Mouse (Mus musculus) olfactory bulb, adult 2 months (tissue): ENCODE results near the gene Bcl9. TPM values are rescaled to one million over a fixed set of nuclear protein-coding genes. Genes with fewer than 3 reads are reported as not detected.

Experiments
- H3K27ac ChIP-seq: fragments of 200-500 bp; 2 replicates; pipeline ENCODE4 v1.5.1; 2012; ENCODE audit warnings: low read depth, low read length; ENCODE audit not compliant: insufficient read depth
- H3K4me1 ChIP-seq: fragments of 200-500 bp; 2 replicates; pipeline ENCODE4 v1.6.1; 2012; ENCODE audit warnings: low read length; ENCODE audit not compliant: control insufficient read depth, insufficient read depth
- H3K4me3 ChIP-seq: fragments of 200-500 bp; 2 replicates; pipeline ENCODE4 v1.5.1; 2012; ENCODE audit warnings: mild to moderate bottlenecking, low read depth, low read length, moderate library complexity; ENCODE audit not compliant: insufficient read depth
- CTCF ChIP-seq: fragments of 200-500 bp; IDR thresholded peaks from 2 replicates; pipeline ENCODE4 v1.5.1; 2012; ENCODE audit warnings: low read depth, mild to moderate bottlenecking, low read length, moderate library complexity; ENCODE audit not compliant: insufficient read depth
- POLR2A ChIP-seq: fragments of 200-500 bp; IDR thresholded peaks from 2 replicates; pipeline ENCODE4 v1.6.1; 2012; ENCODE audit warnings: mild to moderate bottlenecking, low read depth, low read length, moderate library complexity; ENCODE audit not compliant: insufficient read depth
- WGBS: fragments of 180-500 bp; shearing (Covaris S2); methylation state at CpG from one replicate; pipeline ENCODE4 v1.1.7; 2018; 5-methylcytosine and 5-hydroxymethylcytosine counted together
- polyA plus RNA-seq: library from polyadenylated mRNA; stranded (reverse); fragments of >200 nt; gene quantifications from 2 replicates; pipeline ENCODE4 v1.2.4, GENCODE M21; 2012; ENCODE audit warnings: low replicate concordance; ENCODE audit not compliant: missing spikeins, insufficient read depth, insufficient read length

Gene Bcl9
- polyA plus RNA-seq, 1 experiment: not detected

DNA sequence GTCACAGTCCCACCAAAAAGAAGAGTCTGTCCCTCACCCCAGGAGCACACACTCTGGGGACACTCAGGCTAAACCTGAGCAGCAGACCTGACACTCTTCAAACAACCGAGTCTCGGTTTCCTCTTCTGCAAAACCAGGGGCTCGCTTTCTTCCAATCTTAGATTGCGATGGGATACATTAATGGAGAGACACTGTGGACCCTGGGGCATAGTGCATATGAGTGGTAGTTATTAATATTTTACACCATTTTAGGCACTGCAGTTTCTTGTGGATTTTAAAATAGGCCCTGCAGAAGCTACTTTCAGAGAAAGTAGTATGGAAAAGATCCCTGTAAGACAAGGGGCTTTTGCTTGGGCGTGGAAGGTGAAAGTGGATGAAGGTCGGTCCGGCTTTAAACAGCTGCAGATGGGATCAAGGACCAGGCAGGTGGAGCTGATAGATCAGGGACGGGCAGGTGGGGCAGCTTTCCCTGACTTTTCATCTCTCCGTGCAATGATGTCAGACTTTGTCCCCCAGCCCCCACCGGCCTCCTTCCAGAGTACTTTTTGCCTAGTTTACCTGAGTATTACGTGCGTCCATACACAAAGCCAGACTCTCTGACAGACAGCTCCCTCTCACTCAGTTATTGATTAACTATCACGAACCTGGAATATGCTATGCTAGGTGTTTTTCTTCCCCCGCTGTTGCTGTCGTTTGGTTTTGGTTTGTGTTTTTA is 23.0 kb downstream of the Bcl9 start:
- H3K27ac ChIP-seq: no peak overlapping the region
- H3K4me1 ChIP-seq: no peaks in the 10 kb centered on the region
- TF ChIP-seq POLR2A (no peak), CTCF (no peak)
- H3K4me3 ChIP-seq: no peak overlapping the region
- WGBS: 97% methylated on average over 15 of the region's 15 CpGs

DNA sequence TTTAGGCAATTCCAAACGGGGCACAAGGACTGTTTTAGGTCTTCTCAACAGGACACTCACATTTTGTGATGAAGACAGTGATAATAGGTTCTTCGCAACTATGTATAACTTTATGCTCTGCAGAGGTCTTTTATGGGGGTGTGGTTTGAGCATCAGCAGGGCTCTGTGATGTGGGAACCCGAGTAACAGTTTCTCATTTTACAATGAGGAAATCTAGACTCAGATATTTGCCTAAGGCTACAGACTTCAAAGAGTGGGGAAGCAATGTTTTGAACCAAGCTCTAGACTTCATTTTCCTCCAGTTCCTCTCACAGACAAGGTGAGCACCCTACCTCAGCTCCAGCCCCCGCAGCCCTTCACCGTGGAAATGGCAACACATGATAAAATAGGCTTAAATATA is 23.8 kb downstream of the Bcl9 start:
- WGBS: 93% methylated on average over 5 of the region's 5 CpGs
- no peak overlapping the region for H3K27ac ChIP-seq
- H3K4me1 ChIP-seq: no peaks in the 10 kb centered on the region
- H3K4me3 ChIP-seq: no peak overlapping the region
- no peak for TF ChIP-seq POLR2A

DNA sequence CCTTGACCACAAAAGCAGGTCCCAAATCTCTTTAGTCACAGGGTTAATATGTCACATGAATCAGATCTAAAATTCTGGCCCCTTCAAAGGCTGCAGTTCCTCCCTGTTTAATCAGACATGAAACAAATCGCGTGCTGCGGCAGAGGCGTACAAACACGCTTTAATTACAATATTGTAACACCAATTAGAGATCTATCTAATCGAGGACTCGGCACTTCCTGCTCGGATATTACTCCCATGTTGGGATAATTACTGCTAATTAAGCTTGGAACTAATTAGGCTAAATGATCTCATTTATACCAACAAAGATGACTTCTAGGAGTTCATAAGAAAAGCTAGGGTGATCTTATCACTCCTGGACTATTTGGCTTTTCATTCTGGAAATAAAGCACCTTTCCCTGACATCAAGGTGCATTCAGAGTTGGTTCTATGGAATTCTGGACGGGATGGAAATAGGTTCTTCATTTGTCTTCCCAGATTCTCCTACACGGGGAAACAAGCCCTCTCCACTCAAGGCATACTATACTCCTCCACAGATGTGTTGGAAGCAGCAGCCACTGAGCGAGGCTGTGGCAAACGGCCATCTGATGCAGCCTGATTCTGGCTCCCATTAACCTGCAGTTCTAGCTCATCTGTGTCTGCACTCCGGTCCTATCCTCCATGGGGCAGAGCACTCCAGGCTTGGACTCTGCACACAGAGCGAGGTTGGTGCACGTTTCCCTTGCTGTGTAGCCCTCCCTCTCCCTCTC is 31.9 kb downstream of the Bcl9 start:
- H3K4me3 ChIP-seq: no peak overlapping the region
- H3K27ac ChIP-seq: no peak overlapping the region
- peaks cover 6% of the 10 kb centered on the region for H3K4me1 ChIP-seq
- no peak for TF ChIP-seq POLR2A
- TF ChIP-seq CTCF: no peak
- WGBS: 31% methylated on average over 15 of the region's 15 CpGs

DNA sequence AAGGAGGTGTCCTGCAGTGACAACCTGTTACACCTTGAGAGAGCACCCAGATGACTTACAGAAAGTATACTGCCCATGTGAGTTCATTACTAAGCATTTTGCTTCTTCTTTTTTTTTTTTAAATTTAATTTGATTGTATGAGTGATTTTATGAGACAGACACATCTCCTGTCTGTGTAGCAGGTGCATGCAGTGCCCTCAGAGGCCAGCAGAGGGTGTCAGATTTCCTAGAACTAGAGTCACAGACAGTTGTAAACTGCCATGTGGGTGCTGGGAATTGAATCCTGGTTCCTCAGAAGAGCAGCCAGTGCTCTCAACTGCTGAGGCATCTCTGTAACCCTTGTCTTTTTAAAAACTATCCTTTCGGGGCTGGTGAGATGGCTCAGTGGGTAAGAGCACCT is 35.5 kb downstream of the Bcl9 start:
- WGBS: 100% methylated on average over 1 of the region's 1 CpGs
- H3K4me1 ChIP-seq: peaks cover 6% of the 10 kb centered on the region
- TF ChIP-seq POLR2A (no peak), CTCF (no peak)
- no peak overlapping the region for H3K27ac ChIP-seq
- H3K4me3 ChIP-seq: no peak overlapping the region

DNA sequence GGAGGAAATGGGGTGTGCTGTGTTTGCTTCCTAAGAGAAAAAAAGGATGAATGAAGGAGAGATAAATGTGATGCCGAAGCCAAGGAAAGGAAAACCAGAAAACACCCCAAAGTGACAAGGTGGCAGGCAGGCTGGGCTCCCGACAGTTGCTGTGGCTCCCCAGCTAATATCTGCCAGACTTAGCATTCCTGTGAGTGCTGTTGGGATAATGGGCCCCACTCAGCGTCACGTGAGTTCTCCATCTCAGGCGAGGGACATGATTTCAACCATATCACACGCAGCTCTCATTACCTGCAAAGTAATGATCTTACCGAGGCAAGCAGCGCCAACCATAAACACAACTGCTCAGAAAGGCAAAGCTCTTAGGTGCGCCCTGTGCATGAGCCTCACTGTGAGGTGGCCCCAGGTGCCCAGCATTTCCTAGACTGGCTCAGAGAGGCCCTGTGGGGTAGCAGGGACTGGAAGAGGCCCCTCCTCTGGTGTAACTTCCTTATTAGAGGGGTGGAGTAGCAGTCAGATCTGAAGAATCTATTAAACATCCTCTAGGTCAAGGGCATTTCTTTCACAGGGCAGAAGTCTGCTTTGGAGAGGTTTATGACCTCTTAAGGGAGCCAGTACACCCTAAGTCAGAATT is 41.9 kb downstream of the Bcl9 start:
- TF ChIP-seq POLR2A: no peak
- no peak for TF ChIP-seq CTCF
- WGBS: 83% methylated on average over 9 of the region's 9 CpGs
- no peak overlapping the region for H3K27ac ChIP-seq
- no peaks in the 10 kb centered on the region for H3K4me1 ChIP-seq
- no peak overlapping the region for H3K4me3 ChIP-seq

DNA sequence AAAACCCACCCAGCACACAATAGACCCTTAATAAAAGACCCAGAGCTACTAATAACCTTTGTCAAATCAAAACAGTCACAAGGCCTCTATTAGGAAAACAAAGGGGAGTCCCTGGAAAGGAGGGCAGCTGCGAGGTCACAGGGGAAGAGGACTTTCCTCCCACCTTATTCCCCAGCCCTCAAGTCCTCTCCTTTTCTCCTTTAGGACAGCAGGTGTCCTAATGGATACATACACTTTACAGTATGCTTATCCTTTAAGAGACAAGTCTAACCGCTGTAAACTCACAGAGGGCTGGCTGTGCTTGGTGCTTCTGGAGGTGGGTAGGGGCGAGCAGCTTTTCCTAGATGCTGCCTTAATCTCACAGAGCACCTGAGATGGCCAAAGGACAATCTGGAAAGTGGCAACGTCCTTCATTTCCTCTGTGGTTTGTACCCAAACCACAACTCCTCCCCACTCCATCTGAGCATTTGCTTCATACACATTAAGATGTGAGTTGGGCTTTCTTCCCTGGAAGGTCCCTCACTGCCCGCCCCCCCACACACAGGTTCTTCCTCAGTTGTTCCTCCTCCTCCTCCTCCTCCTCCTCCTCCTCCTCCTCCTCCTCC is 42.8 kb downstream of the Bcl9 start:
- TF ChIP-seq CTCF: no peak
- no peak for TF ChIP-seq POLR2A
- 59% methylated on average over 5 of the region's 5 CpGs for WGBS
- Histone ChIP-seq H3K27ac (no peak overlapping the region), H3K4me3 (no peak overlapping the region), H3K4me1 (no peaks in the 10 kb centered on the region)

DNA sequence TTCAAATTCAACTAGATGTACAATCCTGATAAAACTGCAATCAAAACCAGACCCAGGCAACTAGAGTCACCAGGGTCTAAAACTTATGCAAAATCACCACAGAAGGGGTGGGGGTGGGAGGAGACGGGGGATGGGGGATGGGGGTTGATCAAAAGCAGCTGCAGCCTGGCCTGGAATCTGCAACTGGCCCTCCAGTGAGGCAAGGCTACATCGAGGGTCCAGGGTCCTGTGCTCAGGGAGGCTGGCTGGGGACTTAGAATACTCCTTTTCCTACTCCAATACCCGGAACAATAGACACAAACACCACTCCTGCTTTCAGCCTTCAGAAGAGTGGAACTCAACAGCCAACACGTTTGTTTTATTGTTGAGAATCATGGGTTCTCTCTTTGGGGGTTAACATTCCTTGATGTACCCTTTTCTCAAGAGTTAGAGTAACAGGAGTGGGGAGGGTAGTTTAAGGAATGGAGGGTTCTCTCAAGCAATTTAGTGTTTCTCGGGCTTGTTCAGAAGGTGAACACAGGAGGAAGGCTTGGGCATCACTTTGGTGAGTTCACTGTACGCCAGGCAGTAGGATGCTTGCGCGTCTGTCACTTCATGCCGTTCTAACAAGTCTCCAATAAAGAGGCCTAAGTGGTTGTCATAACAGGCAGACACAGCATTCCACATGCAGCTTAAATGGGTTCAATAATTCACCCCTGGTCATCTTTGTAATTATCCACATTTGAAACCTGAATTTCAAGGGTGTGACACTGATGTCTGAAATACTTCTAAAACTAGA is 43.7 kb downstream of the Bcl9 start:
- H3K27ac ChIP-seq: no peak overlapping the region
- TF ChIP-seq CTCF (no peak), POLR2A (no peak)
- H3K4me1 ChIP-seq: no peaks in the 10 kb centered on the region
- H3K4me3 ChIP-seq: no peak overlapping the region
- 79% methylated on average over 9 of the region's 9 CpGs for WGBS

DNA sequence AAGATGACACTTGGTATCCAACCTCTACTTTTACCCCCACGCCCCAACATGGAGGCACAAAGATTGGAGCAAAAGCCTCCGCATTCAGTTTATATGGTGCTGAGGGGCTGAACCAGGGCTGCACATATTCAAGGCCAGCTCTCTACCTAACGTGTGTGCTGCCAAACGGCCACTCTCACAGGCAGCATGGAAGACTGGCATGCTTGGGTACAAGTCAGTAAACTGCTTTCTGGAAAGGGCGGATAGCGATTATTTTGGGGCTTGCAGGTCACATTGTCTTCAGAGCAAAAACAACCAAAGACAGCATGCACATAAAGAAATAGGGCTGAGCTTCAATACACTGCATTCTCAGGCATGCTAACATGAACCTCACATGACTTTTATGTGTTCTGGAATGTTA is 44.8 kb downstream of the Bcl9 start:
- Histone ChIP-seq H3K4me3 (no peak overlapping the region), H3K27ac (no peak overlapping the region), H3K4me1 (no peaks in the 10 kb centered on the region)
- 94% methylated on average over 6 of the region's 6 CpGs for WGBS
- TF ChIP-seq CTCF: no peak
- no peak for TF ChIP-seq POLR2A

DNA sequence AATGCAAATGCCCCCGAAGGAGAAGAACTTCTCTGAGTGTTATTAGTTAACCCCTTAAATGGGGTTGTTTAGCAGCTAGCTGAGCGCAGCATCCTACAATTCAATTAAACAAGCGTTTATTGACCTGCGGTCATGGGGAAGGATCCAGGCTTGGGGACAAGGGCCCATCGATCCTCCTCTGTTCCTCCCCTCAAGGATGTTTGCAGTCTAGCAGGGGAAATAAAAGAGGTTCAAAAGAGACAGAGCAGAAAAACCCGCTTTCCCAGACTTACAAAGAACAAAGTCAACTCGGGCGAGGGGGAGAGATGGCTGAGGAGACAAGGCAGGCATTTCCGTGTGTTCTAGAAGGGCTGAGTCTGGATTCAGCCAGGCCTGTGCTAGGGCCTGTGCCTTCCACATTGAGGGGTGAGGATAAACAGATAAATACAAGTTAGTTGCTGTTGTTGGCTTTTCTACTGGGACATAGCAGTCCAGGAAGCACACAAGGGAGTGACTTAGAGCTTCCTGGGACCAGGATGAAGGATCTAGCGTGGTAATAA is 55.0 kb downstream of the Bcl9 start:
- Histone ChIP-seq H3K4me3 (no peak overlapping the region), H3K27ac (no peak overlapping the region), H3K4me1 (no peaks in the 10 kb centered on the region; the same call in 1 of the 2 replicates)
- TF ChIP-seq POLR2A (no peak), CTCF (no peak)
- WGBS: 79% methylated on average over 10 of the region's 10 CpGs
